Mouse (Mus musculus) liver, postnatal 0 days (tissue): Measurements from ENCODE around the gene Scn3a.

Experiments
- CTCF ChIP-seq: sonication (generic); IDR thresholded peaks from 2 replicates; pipeline ENCODE4 v1.5.1; 2016; ENCODE audit warnings: antibody characterized with exemption, low read depth
- EP300 ChIP-seq: IDR thresholded peaks from 2 replicates; pipeline ENCODE4 v1.6.1; 2016; ENCODE audit warnings: antibody characterized with exemption, low read depth, mild to moderate bottlenecking

DNA sequence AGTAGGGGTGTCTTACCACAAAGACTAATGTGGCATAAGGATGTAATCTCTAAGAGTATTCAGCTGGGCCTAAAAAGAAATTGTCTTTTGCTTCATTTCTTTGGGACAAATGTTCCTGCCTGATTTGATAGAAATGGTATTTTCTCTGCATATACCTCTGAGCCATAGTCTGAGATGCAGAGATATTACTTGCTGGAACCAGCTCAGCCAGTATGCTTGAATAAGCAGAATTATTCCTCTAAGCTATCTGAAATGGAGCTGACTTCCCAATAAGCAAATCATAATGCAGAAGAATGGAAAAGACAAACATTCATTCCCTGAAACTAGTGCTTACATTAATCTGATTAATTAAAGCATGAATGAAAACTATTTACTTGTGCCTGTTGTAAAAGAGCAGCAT lies 40.4 kb upstream of the Scn3a start:
- no peak for TF ChIP-seq CTCF
- TF ChIP-seq EP300 = no peak
